Mouse (Mus musculus) ES-Bruce4 (cell line): Measurements from ENCODE around the gene Coa3. TPM values are rescaled to one million over a fixed set of nuclear protein-coding genes. Genes with fewer than 3 reads are reported as not detected.

Experiments
- H3K27ac ChIP-seq: 2 replicates; pipeline ENCODE4 v1.5.1; 2012; ENCODE audit warnings: low read length, inconsistent platforms; ENCODE audit not compliant: insufficient read depth
- H3K27me3 ChIP-seq: 2 replicates; pipeline ENCODE4 v1.6.1; 2012; ENCODE audit warnings: mild to moderate bottlenecking, low read length, inconsistent platforms; ENCODE audit not compliant: control insufficient read depth, poor library complexity, insufficient read depth, severe bottlenecking
- H3K36me3 ChIP-seq: 2 replicates; pipeline ENCODE4 v1.6.1; 2012; ENCODE audit warnings: inconsistent platforms, mild to moderate bottlenecking, low read length, moderate library complexity; ENCODE audit not compliant: control insufficient read depth, poor library complexity, insufficient read depth, severe bottlenecking
- H3K4me1 ChIP-seq: one replicate; pipeline ENCODE4 v1.8.1; 2011; ENCODE audit warnings: low read length; ENCODE audit not compliant: control insufficient read depth, insufficient read depth
- H3K4me3 ChIP-seq: 2 replicates; pipeline ENCODE4 v1.5.1; 2011; ENCODE audit warnings: low read depth, mild to moderate bottlenecking, low read length
- H3K9ac ChIP-seq: 2 replicates; pipeline ENCODE4 v1.6.1; 2012; ENCODE audit warnings: low read depth, mild to moderate bottlenecking, inconsistent platforms; ENCODE audit not compliant: poor library complexity, severe bottlenecking
- H3K9me3 ChIP-seq: replicated peaks from 2 replicates; pipeline ENCODE4 v1.6.1; 2012; ENCODE audit warnings: mild to moderate bottlenecking, low read length, inconsistent platforms; ENCODE audit not compliant: control insufficient read depth, poor library complexity, insufficient read depth, severe bottlenecking
- CTCF ChIP-seq: IDR thresholded peaks from one replicate; pipeline ENCODE4 v1.8.1; 2011; ENCODE audit warnings: low read depth, low read length
- EP300 ChIP-seq: IDR thresholded peaks from 2 replicates; pipeline ENCODE4 v1.6.1; 2011; ENCODE audit warnings: low read depth, low read length; ENCODE audit not compliant: insufficient read depth
- POLR2A ChIP-seq: IDR thresholded peaks from one replicate; pipeline ENCODE4 v1.8.1; 2011; ENCODE audit warnings: low read length; ENCODE audit not compliant: insufficient read depth
- polyA plus RNA-seq: library from polyadenylated mRNA; stranded (reverse); fragments of >200 nt; gene quantifications from 2 replicates; pipeline ENCODE4 v1.2.4, GENCODE M21; 2011; ENCODE audit warnings: low read depth; ENCODE audit not compliant: missing spikeins, insufficient read depth, insufficient read length

Gene Coa3
- polyA plus RNA-seq, 1 experiment = 44.8 TPM

GRCm38 (mm10) chr11:101287306-101287705, 8.4 kb upstream of the Coa3 start:
- Histone ChIP-seq H3K4me1 (no peaks in the 10 kb centered on the region), H3K9me3 (no peaks in the 10 kb centered on the region), H3K4me3 (no peak overlapping the region), H3K27ac (no peak overlapping the region), H3K27me3 (no peaks in the 10 kb centered on the region), H3K36me3 (peaks cover 42% of the 10 kb centered on the region), H3K9ac (no peak overlapping the region)
- TF ChIP-seq CTCF (no peak), POLR2A (no peak), EP300 (no peak)

DNA sequence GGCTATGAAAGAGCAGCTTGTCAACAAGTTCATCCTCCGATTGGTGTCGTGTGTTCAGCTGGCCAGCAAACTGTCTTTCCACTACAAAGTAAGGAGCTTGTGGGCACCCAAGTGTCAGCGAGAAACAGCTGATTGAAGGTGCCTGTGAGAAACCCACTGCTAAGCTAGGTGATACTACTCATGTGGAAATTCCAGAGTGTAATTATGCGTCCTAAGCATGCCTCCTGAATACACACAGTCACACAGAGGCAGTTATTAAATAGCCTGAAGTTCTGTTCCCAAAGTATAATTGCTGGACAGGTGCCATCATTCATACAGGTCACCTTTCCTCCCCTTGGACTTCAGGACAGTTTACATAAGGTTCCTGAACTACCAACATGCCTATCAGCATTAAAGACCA, 4.9 kb upstream of the Coa3 start:
- Histone ChIP-seq H3K9me3 (no peaks in the 10 kb centered on the region), H3K4me3 (no peak overlapping the region), H3K9ac (no peak overlapping the region), H3K27me3 (no peaks in the 10 kb centered on the region), H3K27ac (no peak overlapping the region), H3K36me3 (peaks cover 18% of the 10 kb centered on the region; the same call in 1 of the 2 replicates), H3K4me1 (no peaks in the 10 kb centered on the region)
- TF ChIP-seq EP300 = no peak
- TF ChIP-seq CTCF = no peak
- no peak for TF ChIP-seq POLR2A

- H3K4me1 ChIP-seq = no peaks in the 10 kb centered on the region
- H3K9ac ChIP-seq = no peak overlapping the region
- no peaks in the 10 kb centered on the region for H3K27me3 ChIP-seq
- H3K9me3 ChIP-seq = no peaks in the 10 kb centered on the region
- no peak overlapping the region for H3K27ac ChIP-seq
- no peak overlapping the region for H3K4me3 ChIP-seq
- TF ChIP-seq POLR2A = no peak
- no peak for TF ChIP-seq CTCF
- peaks cover 13% of the 10 kb centered on the region; the same call in 1 of the 2 replicates for H3K36me3 ChIP-seq
Observed at GRCm38 (mm10) chr11:101282896-101283295, 4.0 kb upstream of the Coa3 start.

GRCm38 (mm10) chr11:101280837-101281236, 1.9 kb upstream of the Coa3 start:
- Histone ChIP-seq H3K27ac (no peak overlapping the region), H3K9ac (no peak overlapping the region), H3K4me3 (no peak overlapping the region), H3K36me3 (peaks cover 4% of the 10 kb centered on the region; the same call in 1 of the 2 replicates), H3K9me3 (no peaks in the 10 kb centered on the region), H3K27me3 (no peaks in the 10 kb centered on the region), H3K4me1 (no peaks in the 10 kb centered on the region)
- TF ChIP-seq CTCF (no peak), POLR2A (no peak), EP300 (no peak)

DNA sequence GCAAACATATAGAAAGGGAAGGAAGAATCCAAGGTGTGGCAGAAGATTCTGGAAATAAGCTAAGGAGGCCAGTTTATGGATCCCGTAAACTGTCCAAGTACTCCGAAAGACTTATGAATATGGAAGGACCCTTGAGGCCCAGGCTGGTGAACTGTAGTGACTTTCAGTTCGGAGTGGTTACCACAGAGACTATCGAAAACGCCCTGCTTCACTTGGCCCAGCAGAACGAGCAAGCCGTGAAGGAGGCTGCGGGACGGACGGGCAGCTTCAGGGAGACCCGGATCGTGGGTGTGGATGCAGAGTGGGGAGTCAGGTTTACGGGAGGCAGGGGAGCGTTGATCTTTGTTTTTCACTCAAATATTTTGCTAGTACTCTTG, 267 bp upstream of the Coa3 start:
- Histone ChIP-seq H3K36me3 (0 out of 2 replicates have a peak, but pooled peaks cover 2% of the 10 kb centered on the region), H3K9me3 (no peaks in the 10 kb centered on the region), H3K27ac (no peak overlapping the region), H3K9ac (peak overlapping the region; percentile 44), H3K4me1 (no peaks in the 10 kb centered on the region), H3K4me3 (peak overlapping the region; percentile 55), H3K27me3 (no peaks in the 10 kb centered on the region)
- TF ChIP-seq POLR2A (no peak), EP300 (no peak)

GRCm38 (mm10) chr11:101277381-101278222, 1.3 kb downstream of the Coa3 start:
- H3K27me3 ChIP-seq = no peaks in the 10 kb centered on the region
- peak overlapping the region; percentile 48; the same call in 1 of the 2 replicates for H3K9ac ChIP-seq
- H3K27ac ChIP-seq = no peak overlapping the region
- no peak for TF ChIP-seq EP300
- no peak for TF ChIP-seq POLR2A
- no peak for TF ChIP-seq CTCF
- H3K4me3 ChIP-seq = peak overlapping the region; percentile 84
- H3K4me1 ChIP-seq = no peaks in the 10 kb centered on the region
- H3K36me3 ChIP-seq = no peaks in the 10 kb centered on the region
- H3K9me3 ChIP-seq = no peaks in the 10 kb centered on the region
